Mouse (Mus musculus): ENCODE measurements around the gene Asic2.

The Asic2 gene

GRCm38 (mm10) chr11:81841001-81841400, 127.3 kb downstream of the Asic2 start:
- DNase-seq = peak; percentile 73

- DNase-seq = no peak
Measured at GRCm38 (mm10) chr11:81838426-81838825, 129.8 kb downstream of the Asic2 start.

GRCm38 (mm10) chr11:81832381-81832780, 135.9 kb downstream of the Asic2 start:
- no peak for DNase-seq

GRCm38 (mm10) chr11:81816531-81816930, 151.7 kb downstream of the Asic2 start:
- no peak for DNase-seq

- no peak for DNase-seq
Measured at GRCm38 (mm10) chr11:81814816-81815215, 153.4 kb downstream of the Asic2 start.

GRCm38 (mm10) chr11:81806905-81807659, 161.2 kb downstream of the Asic2 start:
- DNase-seq = no peak

GRCm38 (mm10) chr11:81803544-81803943, 164.7 kb downstream of the Asic2 start:
- DNase-seq = no peak

- no peak for DNase-seq
Measured at GRCm38 (mm10) chr11:81802614-81803013, 165.6 kb downstream of the Asic2 start.

- DNase-seq = no peak
Measured at GRCm38 (mm10) chr11:81800899-81801298, 167.4 kb downstream of the Asic2 start.

- DNase-seq = no peak
Measured at GRCm38 (mm10) chr11:81793588-81793987, 174.7 kb downstream of the Asic2 start.

GRCm38 (mm10) chr11:81791579-81791978, 176.7 kb downstream of the Asic2 start:
- DNase-seq = no peak

- no peak for DNase-seq
Measured at GRCm38 (mm10) chr11:81780596-81780995, 187.7 kb downstream of the Asic2 start.

- DNase-seq = peak; percentile 24
Measured at GRCm38 (mm10) chr11:81779881-81780280, 188.4 kb downstream of the Asic2 start.

- DNase-seq = no peak
Measured at GRCm38 (mm10) chr11:81771195-81771895, 196.9 kb downstream of the Asic2 start.

GRCm38 (mm10) chr11:81769691-81770260, 198.5 kb downstream of the Asic2 start:
- DNase-seq = no peak

GRCm38 (mm10) chr11:81768305-81768704, 200.0 kb downstream of the Asic2 start:
- no peak for DNase-seq

GRCm38 (mm10) chr11:81767781-81768180, 200.5 kb downstream of the Asic2 start:
- no peak for DNase-seq

- DNase-seq = no peak
Measured at GRCm38 (mm10) chr11:81765288-81765687, 203.0 kb downstream of the Asic2 start.

GRCm38 (mm10) chr11:81764778-81765177, 203.5 kb downstream of the Asic2 start:
- no peak for DNase-seq

GRCm38 (mm10) chr11:81757221-81757620, 211.0 kb downstream of the Asic2 start:
- no peak for DNase-seq

- no peak for DNase-seq
Measured at GRCm38 (mm10) chr11:81750876-81751275, 217.4 kb downstream of the Asic2 start.

- DNase-seq = no peak
Measured at GRCm38 (mm10) chr11:81750016-81750415, 218.2 kb downstream of the Asic2 start.

- DNase-seq = no peak
Measured at GRCm38 (mm10) chr11:81738995-81739394, 229.3 kb downstream of the Asic2 start.

- no peak for DNase-seq
Measured at GRCm38 (mm10) chr11:81737777-81738176, 230.5 kb downstream of the Asic2 start.

Measured in kidney, adult 9 months (tissue).